Mouse (Mus musculus) G1E (cell line): ENCODE data around the gene Samd5. TPM values are rescaled to one million over a fixed set of nuclear protein-coding genes. Genes with fewer than 3 reads are reported as not detected.

Source experiments
- ATAC-seq: 2 replicates; pipeline ENCODE4 v1.8.0; 2016; ENCODE audit warnings: mild to moderate bottlenecking; ENCODE audit not compliant: insufficient number of reproducible peaks, poor library complexity, low FRiP score, severe bottlenecking; ENCODE audit errors: extremely low read depth
- DNase-seq: peaks from one replicate; pipeline ENCODE4 v3.0.0; 2012; ENCODE audit warnings: low spot score
- H3K27me3 ChIP-seq: 2 replicates; pipeline ENCODE4 v1.6.1; 2012; ENCODE audit warnings: mild to moderate bottlenecking, low read length, inconsistent platforms; ENCODE audit not compliant: insufficient read depth
- H3K36me3 ChIP-seq: replicated peaks from 2 replicates; pipeline ENCODE3; 2012; ENCODE audit warnings: mild to moderate bottlenecking, inconsistent platforms
- H3K4me1 ChIP-seq: 2 replicates; pipeline ENCODE4 v1.6.1; 2012; ENCODE audit warnings: low read depth, low read length, inconsistent platforms, mixed read lengths; ENCODE audit not compliant: insufficient read depth
- H3K4me3 ChIP-seq: 2 replicates; pipeline ENCODE4 v1.5.1; 2012; ENCODE audit warnings: low read depth, mild to moderate bottlenecking, inconsistent platforms, low read length, moderate library complexity, mixed read lengths
- H3K9me3 ChIP-seq: replicated peaks from 2 replicates; pipeline ENCODE4 v1.6.1; 2012; ENCODE audit warnings: inconsistent platforms
- CTCF ChIP-seq: IDR thresholded peaks from 2 replicates; pipeline ENCODE4 v1.5.1; 2012; ENCODE audit warnings: low read depth, low read length, inconsistent platforms, mixed read lengths
- GATA1 ChIP-seq: IDR thresholded peaks from 2 replicates; pipeline ENCODE4 v1.6.1; 2012; ENCODE audit warnings: borderline replicate concordance, low read length, inconsistent platforms, mixed read lengths
- GATA2 ChIP-seq: IDR thresholded peaks from 2 replicates; pipeline ENCODE4 v1.6.1; 2012; ENCODE audit warnings: low read depth, low read length, inconsistent platforms, borderline replicate concordance
- POLR2AphosphoS5 ChIP-seq: IDR thresholded peaks from 2 replicates; pipeline ENCODE4 v1.6.1; 2012; ENCODE audit warnings: low read depth, low read length, inconsistent platforms; ENCODE audit not compliant: insufficient replicate concordance
- TAL1 ChIP-seq: conservative IDR thresholded peaks from 2 replicates; pipeline ENCODE4 v1.6.1; 2012; ENCODE audit warnings: low read depth, low read length, inconsistent platforms, mixed read lengths
- polyA plus RNA-seq: library from polyadenylated mRNA; stranded (reverse); fragments of >175 nt; gene quantifications from 2 replicates; pipeline ENCODE4 v1.2.3, GENCODE M21; 2012
- total RNA-seq, 2 experiments: library from RNA; stranded (forward) in 1 of 2; stranded (reverse) in 1 of 2; fragments of 200-1000 nt in 1 of 2; fragments of >200 nt in 1 of 2; fragmentation: Nextera tagmentation in 1 of 2; gene quantifications; 2 replicates each; pipeline ENCODE4 v1.2.3; 2014 to 2017

Gene Samd5
- total and polyA plus RNA-seq, 3 experiments: 0.05 TPM; not detected in 2

GRCm38 (mm10) chr10:9668791-9669190 lies 6.2 kb downstream of the Samd5 start:
- Histone ChIP-seq H3K9me3 (no peaks in the 10 kb centered on the region), H3K27me3 (no peaks in the 10 kb centered on the region), H3K4me1 (no peaks in the 10 kb centered on the region), H3K4me3 (no peak overlapping the region), H3K36me3 (no peaks in the 10 kb centered on the region)
- TF ChIP-seq GATA1: no peak
- no peak for TF ChIP-seq GATA2
- no peak for TF ChIP-seq CTCF
- TF ChIP-seq TAL1: no peak
- no peak for TF ChIP-seq POLR2AphosphoS5
- ATAC-seq (no peak), DNase-seq (no peak)

GRCm38 (mm10) chr10:9652946-9653345 lies 22.1 kb downstream of the Samd5 start:
- Histone ChIP-seq H3K36me3 (no peaks in the 10 kb centered on the region), H3K27me3 (no peaks in the 10 kb centered on the region), H3K4me3 (no peak overlapping the region), H3K4me1 (no peaks in the 10 kb centered on the region), H3K9me3 (no peaks in the 10 kb centered on the region)
- DNase-seq (no peak), ATAC-seq (no peak)
- TF ChIP-seq GATA1: no peak
- no peak for TF ChIP-seq GATA2
- TF ChIP-seq POLR2AphosphoS5: no peak
- TF ChIP-seq TAL1: no peak
- TF ChIP-seq CTCF: no peak

GRCm38 (mm10) chr10:9650050-9650825 lies 24.8 kb downstream of the Samd5 start:
- ATAC-seq (no peak), DNase-seq (no peak)
- H3K27me3 ChIP-seq: no peaks in the 10 kb centered on the region

DNA sequence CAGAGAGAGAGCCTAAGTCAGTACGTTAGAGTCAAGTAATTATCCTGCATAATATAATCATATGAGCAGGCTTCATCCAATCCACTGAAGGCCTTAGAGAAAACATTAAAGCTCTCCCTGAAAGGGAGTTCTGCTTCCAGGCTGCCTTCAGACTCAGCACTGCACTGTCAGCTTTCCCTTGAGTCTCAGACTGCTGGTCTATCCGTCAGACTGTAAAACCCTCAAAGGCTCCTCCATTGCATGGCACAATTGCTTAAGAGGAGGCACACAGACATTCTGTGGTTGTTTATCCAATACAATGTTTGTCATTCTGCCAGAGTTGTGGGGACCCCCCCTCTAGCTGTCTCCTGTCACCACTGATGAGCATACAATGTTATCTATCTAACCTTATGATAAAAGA lies 26.5 kb downstream of the Samd5 start:
- H3K4me3 ChIP-seq: no peak overlapping the region
- TF ChIP-seq TAL1 (no peak), GATA1 (no peak), GATA2 (no peak), CTCF (no peak), POLR2AphosphoS5 (no peak)
- DNase-seq (no peak), ATAC-seq (no peak)
- no peaks in the 10 kb centered on the region for H3K4me1 ChIP-seq
- no peaks in the 10 kb centered on the region for H3K27me3 ChIP-seq
- H3K9me3 ChIP-seq: no peaks in the 10 kb centered on the region
- no peaks in the 10 kb centered on the region for H3K36me3 ChIP-seq

More at GRCm38 (mm10) chr10:9650050-9650825, 24.8 kb downstream of the Samd5 start:
- Histone ChIP-seq H3K4me1 (no peaks in the 10 kb centered on the region), H3K36me3 (no peaks in the 10 kb centered on the region), H3K4me3 (no peak overlapping the region), H3K9me3 (no peaks in the 10 kb centered on the region)
- no peak for TF ChIP-seq GATA2
- no peak for TF ChIP-seq CTCF
- TF ChIP-seq GATA1: no peak
- no peak for TF ChIP-seq TAL1
- no peak for TF ChIP-seq POLR2AphosphoS5

GRCm38 (mm10) chr10:9647741-9648140 lies 27.3 kb downstream of the Samd5 start:
- Histone ChIP-seq H3K4me3 (no peak overlapping the region), H3K9me3 (no peaks in the 10 kb centered on the region), H3K4me1 (no peaks in the 10 kb centered on the region), H3K36me3 (no peaks in the 10 kb centered on the region), H3K27me3 (no peaks in the 10 kb centered on the region)
- no peak for DNase-seq
- TF ChIP-seq GATA1: no peak
- no peak for TF ChIP-seq POLR2AphosphoS5
- TF ChIP-seq TAL1: no peak
- TF ChIP-seq GATA2: no peak
- TF ChIP-seq CTCF: no peak
- ATAC-seq: no peak

DNA sequence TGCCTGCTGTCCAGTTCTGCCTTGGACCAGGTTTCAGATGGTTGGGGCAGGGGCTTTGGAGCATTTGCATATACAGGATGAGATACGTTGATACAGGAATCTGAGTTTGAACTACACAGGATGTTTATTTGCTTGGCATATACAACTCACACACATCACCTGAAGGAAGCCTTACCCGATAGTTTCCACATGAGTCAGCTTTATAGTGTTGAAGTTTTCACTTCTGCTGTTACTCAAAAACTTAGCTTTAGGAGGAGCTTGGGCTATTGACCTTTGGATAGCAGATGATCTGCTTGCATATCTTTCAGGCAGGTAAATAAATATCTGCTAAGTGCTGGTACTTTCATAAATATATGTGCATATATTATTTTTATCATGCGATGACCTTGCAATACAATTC lies 28.6 kb downstream of the Samd5 start:
- Histone ChIP-seq H3K27me3 (no peaks in the 10 kb centered on the region), H3K4me1 (no peaks in the 10 kb centered on the region), H3K9me3 (no peaks in the 10 kb centered on the region), H3K4me3 (no peak overlapping the region), H3K36me3 (no peaks in the 10 kb centered on the region)
- DNase-seq (no peak), ATAC-seq (no peak)
- no peak for TF ChIP-seq POLR2AphosphoS5
- no peak for TF ChIP-seq GATA1
- TF ChIP-seq TAL1: no peak
- no peak for TF ChIP-seq CTCF
- TF ChIP-seq GATA2: no peak

- DNase-seq (no peak), ATAC-seq (no peak)
- Histone ChIP-seq H3K4me3 (no peak overlapping the region), H3K27me3 (no peaks in the 10 kb centered on the region), H3K36me3 (no peaks in the 10 kb centered on the region), H3K9me3 (no peaks in the 10 kb centered on the region), H3K4me1 (no peaks in the 10 kb centered on the region)
- TF ChIP-seq GATA1: no peak
- no peak for TF ChIP-seq GATA2
- TF ChIP-seq CTCF: no peak
- TF ChIP-seq TAL1: no peak
- no peak for TF ChIP-seq POLR2AphosphoS5
These were observed 31.5 kb downstream of the Samd5 start for GRCm38 (mm10) chr10:9643531-9643930.
